Mouse (Mus musculus) hindbrain, embryonic 14.5 days (tissue): ENCODE data around the gene Ikzf3. TPM values are rescaled to one million over a fixed set of nuclear protein-coding genes. Genes with fewer than 3 reads are reported as not detected.

ENCODE experiments used
- ATAC-seq: fragments of 200-750 bp; cut with Nextera tagmentation; 2 replicates; pipeline ENCODE4 v1.8.0; 2017; ENCODE audit warnings: moderate number of reproducible peaks, mild to moderate bottlenecking, moderate TSS enrichment, moderate library complexity; ENCODE audit not compliant: low FRiP score
- DNase-seq: peaks from one replicate; pipeline ENCODE4 v3.0.0-alpha.2; 2015; ENCODE audit warnings: low spot score
- H3K27ac ChIP-seq: fragments of 300-500 bp; sonication (generic); 2 replicates; pipeline ENCODE4 v1.5.1; 2014; ENCODE audit warnings: mild to moderate bottlenecking, moderate library complexity
- H3K27me3 ChIP-seq: fragments of 300-500 bp; sonication (generic); 2 replicates; pipeline ENCODE4 v1.6.1; 2014; ENCODE audit warnings: mild to moderate bottlenecking, low read length, mixed read lengths; ENCODE audit not compliant: control insufficient read depth, insufficient read depth
- H3K36me3 ChIP-seq: fragments of 300-500 bp; sonication (generic); replicated peaks from 2 replicates; pipeline ENCODE4 v1.6.1; 2014; ENCODE audit not compliant: control insufficient read depth, insufficient read depth
- H3K4me1 ChIP-seq: fragments of 300-500 bp; sonication (generic); replicated peaks from 2 replicates; pipeline ENCODE4 v1.6.1; 2014; ENCODE audit warnings: antibody characterized with exemption, low read length, mixed read lengths; ENCODE audit not compliant: control insufficient read depth, insufficient read depth
- H3K4me2 ChIP-seq: fragments of 300-500 bp; sonication (generic); replicated peaks from 2 replicates; pipeline ENCODE4 v1.6.1; 2014; ENCODE audit warnings: mild to moderate bottlenecking, moderate library complexity
- H3K4me3 ChIP-seq: fragments of 300-500 bp; sonication (generic); replicated peaks from 2 replicates; pipeline ENCODE4 v1.5.1; 2014; ENCODE audit warnings: mild to moderate bottlenecking, low read length
- H3K9ac ChIP-seq: fragments of 300-500 bp; sonication (generic); 2 replicates; pipeline ENCODE4 v1.6.1; 2014
- H3K9me3 ChIP-seq: fragments of 300-500 bp; sonication (generic); 2 replicates; pipeline ENCODE4 v1.6.1; 2016; ENCODE audit warnings: low read length; ENCODE audit not compliant: control insufficient read depth
- WGBS: fragments of 180-500 bp; shearing (Covaris S2); extraction: QIAGEN DNeasy Blood & Tissue Kit; methylation state at CpG from one replicate; pipeline ENCODE4 v1.1.7; 2014; 5-methylcytosine and 5-hydroxymethylcytosine counted together
- polyA plus RNA-seq: library from polyadenylated mRNA; unstranded; fragments of >200 nt; fragmentation: Nextera tagmentation; extraction: Ambion mirVana; gene quantifications from 2 replicates; pipeline ENCODE4 v1.2.1, GENCODE M21; 2014

The Ikzf3 gene
- polyA plus RNA-seq, 1 experiment from 2014 or later = 0.24 TPM

DNA sequence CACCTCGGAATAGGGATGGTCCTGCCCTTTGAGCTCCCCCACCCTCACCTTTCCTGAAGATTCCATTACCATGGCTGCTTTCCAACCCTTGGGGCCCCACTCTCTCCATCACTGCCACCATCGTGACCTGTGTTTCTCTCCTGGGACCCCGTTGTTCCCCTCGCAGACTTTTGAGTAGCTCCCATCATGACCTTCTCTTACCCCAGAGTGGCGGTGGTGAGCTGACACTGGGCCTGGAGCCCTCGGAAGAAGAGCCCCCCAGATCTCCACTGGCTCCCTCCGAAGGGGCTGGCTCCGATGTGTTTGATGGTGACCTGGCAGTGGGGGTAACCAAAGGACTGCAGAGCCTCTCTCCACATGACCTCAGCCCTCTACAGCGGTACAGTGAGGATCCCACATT lies 110.1 kb downstream of the Ikzf3 start:
- Histone ChIP-seq H3K27ac (no peak overlapping the region), H3K36me3 (peaks cover 15% of the 10 kb centered on the region; the same call in 1 of the 2 replicates), H3K9ac (no peak overlapping the region), H3K4me2 (no peak overlapping the region), H3K27me3 (no peaks in the 10 kb centered on the region), H3K4me1 (no peaks in the 10 kb centered on the region; the same call in 1 of the 2 replicates), H3K4me3 (no peak overlapping the region), H3K9me3 (no peaks in the 10 kb centered on the region)
- 87% methylated on average over 9 of the region's 9 CpGs for WGBS
- ATAC-seq (no peak), DNase-seq (no peak)

DNA sequence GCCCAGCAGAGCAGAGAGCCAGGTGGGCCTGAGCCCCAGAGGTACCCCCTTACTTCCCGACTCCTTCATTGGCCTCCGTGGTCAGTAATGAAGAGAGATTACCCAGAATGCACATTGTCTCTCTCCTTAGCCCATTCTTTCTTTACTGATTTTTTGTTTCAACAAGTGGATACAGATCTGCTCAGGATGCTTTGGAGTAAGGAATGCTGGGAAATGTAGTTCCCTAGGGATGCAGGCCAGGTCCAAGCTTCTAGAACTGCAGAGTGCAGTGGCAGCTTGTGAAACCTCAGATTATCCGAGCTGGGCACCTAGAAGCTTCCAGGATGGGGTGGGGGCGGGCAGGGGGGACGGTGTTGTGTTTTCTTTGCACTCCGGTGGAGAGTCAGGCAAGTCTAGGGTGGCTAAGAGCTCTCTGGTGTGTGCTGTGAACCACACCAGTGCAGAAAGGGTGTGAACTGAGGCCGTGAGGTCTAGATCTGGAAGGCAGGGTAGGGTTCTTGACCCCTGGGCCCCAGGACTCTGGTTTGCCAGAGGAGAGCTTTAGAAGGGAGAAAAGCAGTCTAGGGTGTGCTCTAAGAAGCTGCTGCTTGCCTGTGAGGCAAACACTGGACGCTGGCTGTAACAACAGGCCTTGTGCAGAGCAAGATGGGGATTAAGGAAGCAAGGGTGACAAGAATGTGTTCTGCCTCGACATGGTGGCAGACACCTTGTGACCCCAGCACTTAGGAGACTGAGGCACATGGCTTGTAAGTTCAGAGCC lies 113.9 kb downstream of the Ikzf3 start:
- H3K4me3 ChIP-seq = no peak overlapping the region
- no peaks in the 10 kb centered on the region for H3K9me3 ChIP-seq
- no peak for DNase-seq
- no peaks in the 10 kb centered on the region for H3K4me1 ChIP-seq
- ATAC-seq = no peak
- H3K27me3 ChIP-seq = no peaks in the 10 kb centered on the region
- no peak overlapping the region for H3K9ac ChIP-seq
- 85% methylated on average over 9 of the region's 9 CpGs for WGBS
- H3K4me2 ChIP-seq = no peak overlapping the region
- H3K27ac ChIP-seq = no peak overlapping the region
- peaks cover 15% of the 10 kb centered on the region; the same call in 1 of the 2 replicates for H3K36me3 ChIP-seq

DNA sequence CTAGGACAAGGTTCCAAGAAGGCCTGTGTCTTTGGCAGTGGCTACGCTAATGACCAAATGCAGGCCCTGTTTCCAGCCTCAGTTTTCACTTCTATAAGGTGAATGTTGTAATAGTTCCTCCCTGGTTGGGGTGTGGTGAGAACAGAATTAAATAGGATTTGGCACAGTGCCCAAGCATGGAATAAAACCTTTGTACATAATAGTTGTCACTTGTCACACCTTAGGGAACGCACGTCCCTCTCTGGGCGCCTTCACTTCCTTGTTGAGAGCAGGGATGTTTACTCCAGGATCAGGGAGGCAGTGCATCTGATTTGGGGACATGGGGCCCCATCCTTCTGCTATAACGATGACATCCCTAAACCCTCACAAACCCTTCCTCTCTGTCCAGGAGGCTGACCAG lies 117.4 kb downstream of the Ikzf3 start:
- no peak overlapping the region for H3K4me2 ChIP-seq
- H3K36me3 ChIP-seq = no peaks in the 10 kb centered on the region
- no peak overlapping the region for H3K27ac ChIP-seq
- DNase-seq = no peak
- no peak overlapping the region for H3K4me3 ChIP-seq
- no peaks in the 10 kb centered on the region for H3K27me3 ChIP-seq
- no peaks in the 10 kb centered on the region for H3K4me1 ChIP-seq
- H3K9ac ChIP-seq = no peak overlapping the region
- no peak for ATAC-seq
- WGBS = 86% methylated on average over 5 of the region's 5 CpGs
- no peaks in the 10 kb centered on the region for H3K9me3 ChIP-seq

GRCm38 (mm10) chr11:98426592-98426991 lies 119.2 kb downstream of the Ikzf3 start:
- Histone ChIP-seq H3K4me1 (no peaks in the 10 kb centered on the region), H3K4me3 (no peak overlapping the region)

GRCm38 (mm10) chr11:98418939-98419547 lies 126.8 kb downstream of the Ikzf3 start:
- Histone ChIP-seq H3K9ac (no peak overlapping the region), H3K4me3 (no peak overlapping the region), H3K4me1 (no peaks in the 10 kb centered on the region), H3K4me2 (no peak overlapping the region), H3K27me3 (no peaks in the 10 kb centered on the region), H3K27ac (no peak overlapping the region), H3K9me3 (no peaks in the 10 kb centered on the region), H3K36me3 (no peaks in the 10 kb centered on the region)
- DNase-seq = no peak
- no peak for ATAC-seq
- 88% methylated on average over 10 of the region's 10 CpGs for WGBS

More at GRCm38 (mm10) chr11:98426592-98426991, 119.2 kb downstream of the Ikzf3 start:
- Histone ChIP-seq H3K9ac (no peak overlapping the region), H3K27me3 (no peaks in the 10 kb centered on the region), H3K36me3 (no peaks in the 10 kb centered on the region), H3K27ac (no peak overlapping the region), H3K4me2 (no peak overlapping the region), H3K9me3 (no peaks in the 10 kb centered on the region)
- DNase-seq (no peak), ATAC-seq (no peak)
- 90% methylated on average over 7 of the region's 7 CpGs for WGBS

- H3K4me2 ChIP-seq = no peak overlapping the region
- H3K4me3 ChIP-seq = no peak overlapping the region
- DNase-seq (no peak), ATAC-seq (no peak)
- H3K36me3 ChIP-seq = no peaks in the 10 kb centered on the region
- WGBS = 63% methylated on average over 6 of the region's 6 CpGs
- no peaks in the 10 kb centered on the region for H3K9me3 ChIP-seq
- H3K27ac ChIP-seq = no peak overlapping the region
- H3K9ac ChIP-seq = no peak overlapping the region
- H3K4me1 ChIP-seq = peaks cover 3% of the 10 kb centered on the region; the same call in 1 of the 2 replicates
- 0 out of 2 replicates have a peak, but pooled peaks cover under 1% of the 10 kb centered on the region for H3K27me3 ChIP-seq
These were observed 127.6 kb downstream of the Ikzf3 start for GRCm38 (mm10) chr11:98418273-98418672.

GRCm38 (mm10) chr11:98417074-98417473 lies 128.8 kb downstream of the Ikzf3 start:
- H3K27ac ChIP-seq = no peak overlapping the region
- ATAC-seq = no peak
- WGBS = 89% methylated on average over 1 of the region's 1 CpGs
- DNase-seq = no peak
- H3K9ac ChIP-seq = no peak overlapping the region
- H3K4me2 ChIP-seq = no peak overlapping the region
- H3K4me3 ChIP-seq = no peak overlapping the region
- H3K9me3 ChIP-seq = no peaks in the 10 kb centered on the region
- peaks cover 9% of the 10 kb centered on the region; the same call in 1 of the 2 replicates for H3K27me3 ChIP-seq
- H3K36me3 ChIP-seq = no peaks in the 10 kb centered on the region
- H3K4me1 ChIP-seq = peaks cover 14% of the 10 kb centered on the region; the same call in 1 of the 2 replicates

Other genes with a start within 250 kb of the Ikzf3 start
- gene Neurod2, start 216.4 kb downstream of the Ikzf3 start, polyA plus RNA-seq = 21.7 and 25.5 TPM in 2 replicates
- gene Ppp1r1b, start 197.6 kb downstream of the Ikzf3 start, polyA plus RNA-seq = 3.0 and 3.3 TPM in 2 replicates
- 33.9 and 36.8 TPM in 2 replicates for gene Stard3, start 187.7 kb downstream of the Ikzf3 start, polyA plus RNA-seq
- not detected in 2 replicates for gene Tcap, start 162.2 kb downstream of the Ikzf3 start, polyA plus RNA-seq
- gene Pnmt, start 159.6 kb downstream of the Ikzf3 start, polyA plus RNA-seq = 3.0 and 3.4 TPM in 2 replicates
- 6.4 and 6.9 TPM in 2 replicates for gene Pgap3, start 145.5 kb downstream of the Ikzf3 start, polyA plus RNA-seq
- 8.9 and 10.2 TPM in 2 replicates for gene Erbb2, start 133.6 kb downstream of the Ikzf3 start, polyA plus RNA-seq
- 242 and 256 TPM in 2 replicates for gene Mien1, start 107.0 kb downstream of the Ikzf3 start, polyA plus RNA-seq
- 1.1 and 1.3 TPM in 2 replicates for gene Grb7, start 99.6 kb downstream of the Ikzf3 start, polyA plus RNA-seq
- not detected in 2 replicates for gene Zpbp2, start 5.1 kb upstream of the Ikzf3 start, polyA plus RNA-seq
- gene Ormdl3, start 41.3 kb upstream of the Ikzf3 start, polyA plus RNA-seq = 14.9 and 17.3 TPM in 2 replicates
- not detected in 2 replicates for gene Lrrc3c, start 52.3 kb upstream of the Ikzf3 start, polyA plus RNA-seq
- 0.20 and 0.80 TPM in 2 replicates for gene Gm12355, start 79.6 kb upstream of the Ikzf3 start, polyA plus RNA-seq
- not detected in 2 replicates for gene Gsdma3, start 80.3 kb upstream of the Ikzf3 start, polyA plus RNA-seq
- gene Gsdma2, start 100.7 kb upstream of the Ikzf3 start, polyA plus RNA-seq = not detected in 2 replicates
- not detected in 2 replicates for gene Gsdma, start 118.3 kb upstream of the Ikzf3 start, polyA plus RNA-seq
- gene Psmd3, start 136.5 kb upstream of the Ikzf3 start, polyA plus RNA-seq = 130 and 141 TPM in 2 replicates
- gene Csf3, start 155.2 kb upstream of the Ikzf3 start, polyA plus RNA-seq = not detected in 2 replicates
- 58.4 and 62.7 TPM in 2 replicates for gene Med24, start 183.4 kb upstream of the Ikzf3 start, polyA plus RNA-seq
- gene Thra, start 194.6 kb upstream of the Ikzf3 start, polyA plus RNA-seq = 165 and 181 TPM in 2 replicates
- 3.4 and 4.1 TPM in 2 replicates for gene Nr1d1, start 229.3 kb upstream of the Ikzf3 start, polyA plus RNA-seq
- gene Msl1, start 249.5 kb upstream of the Ikzf3 start, polyA plus RNA-seq = 23.6 and 24.1 TPM in 2 replicates